Mouse (Mus musculus): Measurements from ENCODE around the gene Ntrk2. TPM values are rescaled to one million over a fixed set of nuclear protein-coding genes. Genes with fewer than 3 reads are reported as not detected.

The Ntrk2 gene
- polyA plus RNA-seq, 1 experiment from 2014 or later: 3.1 TPM

DNA sequence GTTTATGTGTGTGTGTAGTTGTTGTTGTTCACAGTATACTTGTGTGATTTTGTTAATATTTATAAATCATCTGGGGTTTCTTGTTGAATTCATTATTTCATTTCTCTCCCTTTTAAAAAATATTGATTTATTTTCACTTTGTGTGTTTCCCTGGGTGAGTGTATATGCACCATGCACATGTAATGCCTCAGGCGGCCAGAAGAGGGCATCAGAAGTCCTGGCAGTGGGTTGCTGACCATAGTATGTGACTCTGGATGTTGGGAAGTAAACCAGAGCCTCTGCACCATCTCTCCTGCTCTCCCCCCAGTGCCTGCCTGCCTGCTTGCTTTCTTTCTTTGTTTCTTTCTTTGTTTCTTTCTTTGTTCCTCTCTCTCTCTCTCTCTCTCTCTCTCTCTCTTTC is 2.5 kb upstream of the Ntrk2 start:
- Histone ChIP-seq H3K27me3 (ENCODE audit: control insufficient read depth, insufficient read depth, low read length) (peaks cover 36% of the 10 kb centered on the region), H3K27ac (ENCODE audit: low read depth, low read length) (no peak overlapping the region), H3K9ac (ENCODE audit: low read depth, low read length) (no peak overlapping the region), H3K4me1 (ENCODE audit: control insufficient read depth, insufficient read depth, low read length) (peaks cover 2% of the 10 kb centered on the region; the same call in 1 of the 2 replicates), H3K36me3 (ENCODE audit: control insufficient read depth, insufficient read depth, low read length) (no peaks in the 10 kb centered on the region), H3K9me3 (replicated peaks; ENCODE audit: control insufficient read depth, low read length) (no peaks in the 10 kb centered on the region), H3K4me3 (ENCODE audit: low read depth, low read length) (no peak overlapping the region), H3K4me2 (no peak overlapping the region)
- 21% methylated on average over 1 of the region's 1 CpGs for WGBS (ENCODE audit: insufficient replicate concordance)
- ATAC-seq (replicated peaks; ENCODE audit: insufficient number of reproducible peaks, low FRiP score, low TSS enrichment): no peak

GRCm38 (mm10) chr13:58805833-58806232 is 536 bp upstream of the Ntrk2 start:
- ATAC-seq (replicated peaks; ENCODE audit: insufficient number of reproducible peaks, low FRiP score, low TSS enrichment): no peak
- H3K9me3 ChIP-seq (replicated peaks; ENCODE audit: control insufficient read depth, low read length): no peaks in the 10 kb centered on the region
- H3K4me2 ChIP-seq: no peak overlapping the region
- WGBS (ENCODE audit: insufficient replicate concordance): 77% methylated on average over 11 of the region's 11 CpGs
- H3K4me3 ChIP-seq (ENCODE audit: low read depth, low read length): no peak overlapping the region
- H3K4me1 ChIP-seq (ENCODE audit: control insufficient read depth, insufficient read depth, low read length): peaks cover 2% of the 10 kb centered on the region; the same call in 1 of the 2 replicates
- H3K9ac ChIP-seq (ENCODE audit: low read depth, low read length): no peak overlapping the region
- H3K27ac ChIP-seq (ENCODE audit: low read depth, low read length): no peak overlapping the region
- peaks cover 48% of the 10 kb centered on the region for H3K27me3 ChIP-seq (ENCODE audit: control insufficient read depth, insufficient read depth, low read length)
- no peaks in the 10 kb centered on the region for H3K36me3 ChIP-seq (ENCODE audit: control insufficient read depth, insufficient read depth, low read length)

GRCm38 (mm10) chr13:58806896-58807628 is 693 bp downstream of the Ntrk2 start:
- Histone ChIP-seq H3K9ac (ENCODE audit: low read depth, low read length) (peak overlapping the region; percentile 46; the same call in 1 of the 2 replicates), H3K4me1 (ENCODE audit: control insufficient read depth, insufficient read depth, low read length) (peaks cover 2% of the 10 kb centered on the region; the same call in 1 of the 2 replicates), H3K4me2 (peak overlapping the region; percentile 98), H3K27ac (ENCODE audit: low read depth, low read length) (no peak overlapping the region), H3K9me3 (replicated peaks; ENCODE audit: control insufficient read depth, low read length) (no peaks in the 10 kb centered on the region), H3K27me3 (ENCODE audit: control insufficient read depth, insufficient read depth, low read length) (peaks cover 50% of the 10 kb centered on the region), H3K36me3 (ENCODE audit: control insufficient read depth, insufficient read depth, low read length) (no peaks in the 10 kb centered on the region), H3K4me3 (ENCODE audit: low read depth, low read length) (peak overlapping the region; percentile 60)
- ATAC-seq (replicated peaks; ENCODE audit: insufficient number of reproducible peaks, low FRiP score, low TSS enrichment): no peak
- WGBS (ENCODE audit: insufficient replicate concordance): 1% methylated on average over 34 of the region's 34 CpGs

DNA sequence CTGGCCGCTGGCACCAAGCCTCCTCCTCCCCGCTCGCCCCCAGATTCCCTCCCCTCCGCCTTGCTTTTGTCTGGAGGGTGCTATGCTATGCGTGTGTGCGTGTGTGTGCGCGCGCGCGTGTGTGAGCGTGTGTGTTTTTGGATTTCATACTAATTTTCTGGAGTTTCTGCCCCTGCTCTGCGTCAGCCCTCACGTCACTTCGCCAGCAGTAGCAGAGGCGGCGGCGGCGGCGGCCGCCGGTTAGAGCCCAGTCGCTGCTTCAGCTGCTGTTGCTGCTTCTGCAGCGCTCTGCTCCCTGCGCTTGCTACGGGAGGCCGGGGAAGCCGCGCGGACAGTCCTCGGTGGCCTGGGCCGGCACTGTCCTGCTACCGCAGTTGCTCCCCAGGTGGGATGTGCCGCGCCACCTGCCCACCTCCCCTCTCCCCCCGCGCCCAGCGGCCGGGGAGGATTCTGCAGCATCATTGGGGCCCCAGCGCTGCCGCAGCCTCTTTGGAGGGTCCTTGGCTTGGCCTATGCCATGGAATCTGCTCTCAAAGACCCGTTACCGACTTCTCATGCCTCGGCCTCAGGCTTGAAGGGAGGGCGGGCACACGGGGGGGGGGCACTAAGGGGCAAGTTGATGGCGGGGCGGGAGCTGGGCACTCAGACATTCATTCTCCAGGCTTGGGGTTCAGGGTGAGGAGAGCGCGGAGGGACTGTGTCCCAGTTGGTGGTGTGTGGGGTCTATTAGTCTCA is 1.4 kb downstream of the Ntrk2 start:
- peak; percentile 31; the same call in 1 of the 2 replicates for ATAC-seq (replicated peaks; ENCODE audit: insufficient number of reproducible peaks, low FRiP score, low TSS enrichment)
- Histone ChIP-seq H3K4me1 (ENCODE audit: control insufficient read depth, insufficient read depth, low read length) (peaks cover 2% of the 10 kb centered on the region; the same call in 1 of the 2 replicates), H3K4me3 (ENCODE audit: low read depth, low read length) (peak overlapping the region; percentile 60), H3K36me3 (ENCODE audit: control insufficient read depth, insufficient read depth, low read length) (no peaks in the 10 kb centered on the region), H3K9ac (ENCODE audit: low read depth, low read length) (peak overlapping the region; percentile 46; the same call in 1 of the 2 replicates), H3K27me3 (ENCODE audit: control insufficient read depth, insufficient read depth, low read length) (peaks cover 50% of the 10 kb centered on the region), H3K9me3 (replicated peaks; ENCODE audit: control insufficient read depth, low read length) (no peaks in the 10 kb centered on the region), H3K27ac (ENCODE audit: low read depth, low read length) (no peak overlapping the region), H3K4me2 (peak overlapping the region; percentile 98)
- under 1% methylated on average over 50 of the region's 50 CpGs for WGBS (ENCODE audit: insufficient replicate concordance)

DNA sequence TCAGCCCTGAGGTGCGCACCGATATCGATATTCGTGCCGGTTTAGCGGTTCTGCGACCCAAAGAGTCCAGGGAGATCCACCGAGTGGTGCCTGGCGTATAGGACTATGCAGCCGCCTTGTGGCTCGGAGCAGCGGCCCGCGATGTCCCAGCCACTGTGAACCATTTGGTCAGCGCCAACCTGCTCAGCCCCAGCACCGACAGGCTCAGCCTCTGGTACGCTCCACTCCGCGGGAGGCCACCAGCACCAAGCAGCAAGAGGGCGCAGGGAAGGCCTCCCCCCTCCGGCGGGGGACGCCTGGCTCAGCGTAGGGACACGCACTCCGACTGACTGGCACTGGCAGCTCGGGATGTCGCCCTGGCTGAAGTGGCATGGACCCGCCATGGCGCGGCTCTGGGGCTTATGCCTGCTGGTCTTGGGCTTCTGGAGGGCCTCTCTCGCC is 2.0 kb downstream of the Ntrk2 start:
- Histone ChIP-seq H3K4me2 (peak overlapping the region; percentile 98), H3K9me3 (replicated peaks; ENCODE audit: control insufficient read depth, low read length) (no peaks in the 10 kb centered on the region), H3K27me3 (ENCODE audit: control insufficient read depth, insufficient read depth, low read length) (peaks cover 50% of the 10 kb centered on the region), H3K27ac (ENCODE audit: low read depth, low read length) (no peak overlapping the region), H3K36me3 (ENCODE audit: control insufficient read depth, insufficient read depth, low read length) (no peaks in the 10 kb centered on the region), H3K4me3 (ENCODE audit: low read depth, low read length) (peak overlapping the region; percentile 60), H3K9ac (ENCODE audit: low read depth, low read length) (0 out of 2 replicates have a peak overlapping the region, but pooled peaks have one; percentile 34), H3K4me1 (ENCODE audit: control insufficient read depth, insufficient read depth, low read length) (peaks cover 2% of the 10 kb centered on the region; the same call in 1 of the 2 replicates)
- 1% methylated on average over 32 of the region's 32 CpGs for WGBS (ENCODE audit: insufficient replicate concordance)
- ATAC-seq (replicated peaks; ENCODE audit: insufficient number of reproducible peaks, low FRiP score, low TSS enrichment): no peak

GRCm38 (mm10) chr13:58809930-58810329 is 3.6 kb downstream of the Ntrk2 start:
- Histone ChIP-seq H3K27me3 (ENCODE audit: control insufficient read depth, insufficient read depth, low read length) (peaks cover 50% of the 10 kb centered on the region), H3K9me3 (replicated peaks; ENCODE audit: control insufficient read depth, low read length) (no peaks in the 10 kb centered on the region), H3K4me2 (no peak overlapping the region), H3K9ac (ENCODE audit: low read depth, low read length) (no peak overlapping the region), H3K4me1 (ENCODE audit: control insufficient read depth, insufficient read depth, low read length) (peaks cover 2% of the 10 kb centered on the region; the same call in 1 of the 2 replicates), H3K36me3 (ENCODE audit: control insufficient read depth, insufficient read depth, low read length) (no peaks in the 10 kb centered on the region), H3K4me3 (ENCODE audit: low read depth, low read length) (no peak overlapping the region), H3K27ac (ENCODE audit: low read depth, low read length) (no peak overlapping the region)
- 76% methylated on average over 8 of the region's 8 CpGs for WGBS (ENCODE audit: insufficient replicate concordance)
- no peak for ATAC-seq (replicated peaks; ENCODE audit: insufficient number of reproducible peaks, low FRiP score, low TSS enrichment)

GRCm38 (mm10) chr13:58824752-58825151 is 18.4 kb downstream of the Ntrk2 start:
- no peaks in the 10 kb centered on the region for H3K27me3 ChIP-seq (ENCODE audit: control insufficient read depth, insufficient read depth, low read length)
- no peaks in the 10 kb centered on the region for H3K4me1 ChIP-seq (ENCODE audit: control insufficient read depth, insufficient read depth, low read length)
- H3K9me3 ChIP-seq (replicated peaks; ENCODE audit: control insufficient read depth, low read length): no peaks in the 10 kb centered on the region
- H3K9ac ChIP-seq (ENCODE audit: low read depth, low read length): no peak overlapping the region
- no peaks in the 10 kb centered on the region for H3K36me3 ChIP-seq (ENCODE audit: control insufficient read depth, insufficient read depth, low read length)
- H3K27ac ChIP-seq (ENCODE audit: low read depth, low read length): no peak overlapping the region
- H3K4me3 ChIP-seq (ENCODE audit: low read depth, low read length): no peak overlapping the region
- ATAC-seq (replicated peaks; ENCODE audit: insufficient number of reproducible peaks, low FRiP score, low TSS enrichment): no peak
- WGBS (ENCODE audit: insufficient replicate concordance): 87% methylated on average over 7 of the region's 7 CpGs
- no peak overlapping the region for H3K4me2 ChIP-seq

- no peak overlapping the region for H3K4me3 ChIP-seq (ENCODE audit: low read depth, low read length)
Measured at GRCm38 (mm10) chr13:58826356-58827197, 20.2 kb downstream of the Ntrk2 start.

More at GRCm38 (mm10) chr13:58826356-58827197, 20.2 kb downstream of the Ntrk2 start:
- no peaks in the 10 kb centered on the region for H3K36me3 ChIP-seq (ENCODE audit: control insufficient read depth, insufficient read depth, low read length)
- no peak overlapping the region for H3K27ac ChIP-seq (ENCODE audit: low read depth, low read length)
- no peak overlapping the region for H3K4me2 ChIP-seq
- ATAC-seq (replicated peaks; ENCODE audit: insufficient number of reproducible peaks, low FRiP score, low TSS enrichment): no peak
- no peaks in the 10 kb centered on the region for H3K27me3 ChIP-seq (ENCODE audit: control insufficient read depth, insufficient read depth, low read length)
- 77% methylated on average over 14 of the region's 14 CpGs for WGBS (ENCODE audit: insufficient replicate concordance)
- no peaks in the 10 kb centered on the region for H3K4me1 ChIP-seq (ENCODE audit: control insufficient read depth, insufficient read depth, low read length)
- H3K9me3 ChIP-seq (replicated peaks; ENCODE audit: control insufficient read depth, low read length): no peaks in the 10 kb centered on the region
- no peak overlapping the region for H3K9ac ChIP-seq (ENCODE audit: low read depth, low read length)

All from heart, embryonic 11.5 days (tissue).